Mouse (Mus musculus) midbrain, embryonic 10.5 days (tissue): ENCODE results near the gene Smim4. TPM values are rescaled to one million over a fixed set of nuclear protein-coding genes. Genes with fewer than 3 reads are reported as not detected.

ENCODE experiments used
- DNase-seq: peaks from one replicate; pipeline ENCODE4 v3.0.0-alpha.2; 2017; ENCODE audit warnings: low spot score
- H3K27ac ChIP-seq: fragments of 300-500 bp; sonication (generic); replicated peaks from 2 replicates; pipeline ENCODE4 v1.5.1; 2016; ENCODE audit warnings: mild to moderate bottlenecking
- H3K27me3 ChIP-seq: fragments of 300-500 bp; sonication (generic); 2 replicates; pipeline ENCODE4 v1.6.1; 2016; ENCODE audit warnings: low read depth, mild to moderate bottlenecking; ENCODE audit not compliant: poor library complexity, severe bottlenecking
- H3K36me3 ChIP-seq: fragments of 300-500 bp; sonication (generic); 2 replicates; pipeline ENCODE4 v1.6.1; 2016; ENCODE audit warnings: mild to moderate bottlenecking, moderate library complexity
- H3K4me1 ChIP-seq: fragments of 300-500 bp; sonication (generic); 2 replicates; pipeline ENCODE4 v1.6.1; 2016
- H3K4me3 ChIP-seq: fragments of 300-500 bp; sonication (generic); 2 replicates; pipeline ENCODE4 v1.5.1; 2016; ENCODE audit warnings: mild to moderate bottlenecking, moderate library complexity
- H3K9me3 ChIP-seq: fragments of 300-500 bp; sonication (generic); replicated peaks from 2 replicates; pipeline ENCODE4 v1.6.1; 2016; ENCODE audit warnings: mild to moderate bottlenecking
- WGBS: fragments of 180-500 bp; shearing (Covaris S2); methylation state at CpG from one replicate; pipeline ENCODE4 v1.1.7; 2016; 5-methylcytosine and 5-hydroxymethylcytosine counted together
- polyA plus RNA-seq: library from polyadenylated mRNA; unstranded; fragments of >200 nt; fragmentation: Nextera tagmentation; extraction: Ambion mirVana; gene quantifications from 2 replicates; pipeline ENCODE4 v1.2.1, GENCODE M21; 2016

Gene Smim4
- polyA plus RNA-seq, 1 experiment from 2014 or later = 64.3 TPM

- no peaks in the 10 kb centered on the region for H3K27me3 ChIP-seq
- H3K36me3 ChIP-seq = peaks cover 36% of the 10 kb centered on the region
- 4% methylated on average over 23 of the region's 23 CpGs for WGBS
- H3K4me3 ChIP-seq = peak overlapping the region; percentile 82
- peak; percentile 58 for DNase-seq
- H3K4me1 ChIP-seq = peaks cover 64% of the 10 kb centered on the region
- H3K27ac ChIP-seq = peak overlapping the region; percentile 97
- H3K9me3 ChIP-seq = no peaks in the 10 kb centered on the region
Observed at GRCm38 (mm10) chr14:31128101-31128825, 493 bp downstream of the Smim4 start.

- no peaks in the 10 kb centered on the region for H3K27me3 ChIP-seq
- peak; percentile 10 for DNase-seq
- 93% methylated on average over 8 of the region's 8 CpGs for WGBS
- H3K4me1 ChIP-seq = peaks cover 50% of the 10 kb centered on the region
- H3K36me3 ChIP-seq = peaks cover 42% of the 10 kb centered on the region
- no peak overlapping the region for H3K27ac ChIP-seq
- no peaks in the 10 kb centered on the region for H3K9me3 ChIP-seq
- H3K4me3 ChIP-seq = peak overlapping the region; percentile 82; the same call in 1 of the 2 replicates
Observed at GRCm38 (mm10) chr14:31126826-31127225, 1.9 kb downstream of the Smim4 start.

- Histone ChIP-seq H3K27ac (no peak overlapping the region), H3K4me1 (peaks cover 42% of the 10 kb centered on the region), H3K4me3 (no peak overlapping the region), H3K36me3 (peaks cover 56% of the 10 kb centered on the region), H3K9me3 (no peaks in the 10 kb centered on the region), H3K27me3 (no peaks in the 10 kb centered on the region)
- 74% methylated on average over 9 of the region's 9 CpGs for WGBS
- no peak for DNase-seq
Observed at GRCm38 (mm10) chr14:31125106-31126075, 3.4 kb downstream of the Smim4 start.

GRCm38 (mm10) chr14:31115522-31115921 lies 13.2 kb downstream of the Smim4 start:
- Histone ChIP-seq H3K36me3 (peaks cover 98% of the 10 kb centered on the region), H3K27ac (no peak overlapping the region), H3K4me1 (no peaks in the 10 kb centered on the region), H3K4me3 (no peak overlapping the region), H3K9me3 (no peaks in the 10 kb centered on the region), H3K27me3 (no peaks in the 10 kb centered on the region)
- WGBS = 78% methylated on average over 2 of the region's 2 CpGs
- DNase-seq = no peak

GRCm38 (mm10) chr14:31114011-31114410 lies 14.7 kb downstream of the Smim4 start:
- no peaks in the 10 kb centered on the region for H3K9me3 ChIP-seq
- no peak for DNase-seq
- no peak overlapping the region for H3K27ac ChIP-seq
- H3K36me3 ChIP-seq = peaks cover 99% of the 10 kb centered on the region
- H3K4me1 ChIP-seq = no peaks in the 10 kb centered on the region
- no peaks in the 10 kb centered on the region for H3K27me3 ChIP-seq
- WGBS = 92% methylated on average over 3 of the region's 3 CpGs
- H3K4me3 ChIP-seq = no peak overlapping the region

GRCm38 (mm10) chr14:31112187-31112586 lies 16.6 kb downstream of the Smim4 start:
- no peak overlapping the region for H3K27ac ChIP-seq
- no peaks in the 10 kb centered on the region for H3K9me3 ChIP-seq
- no peaks in the 10 kb centered on the region for H3K27me3 ChIP-seq
- peaks cover 100% of the 10 kb centered on the region for H3K36me3 ChIP-seq
- no peak overlapping the region for H3K4me3 ChIP-seq
- 91% methylated on average over 5 of the region's 5 CpGs for WGBS
- no peaks in the 10 kb centered on the region for H3K4me1 ChIP-seq
- DNase-seq = no peak

- 85% methylated on average over 3 of the region's 3 CpGs for WGBS
- Histone ChIP-seq H3K27ac (no peak overlapping the region), H3K36me3 (peaks cover 100% of the 10 kb centered on the region)
Observed at GRCm38 (mm10) chr14:31110613-31111012, 18.1 kb downstream of the Smim4 start.

GRCm38 (mm10) chr14:31105156-31105555 lies 23.6 kb downstream of the Smim4 start:
- H3K27me3 ChIP-seq = no peaks in the 10 kb centered on the region
- no peak overlapping the region for H3K27ac ChIP-seq
- 94% methylated on average over 2 of the region's 2 CpGs for WGBS
- H3K4me3 ChIP-seq = no peak overlapping the region
- H3K4me1 ChIP-seq = no peaks in the 10 kb centered on the region
- no peaks in the 10 kb centered on the region for H3K9me3 ChIP-seq
- peaks cover 95% of the 10 kb centered on the region for H3K36me3 ChIP-seq
- no peak for DNase-seq

More at GRCm38 (mm10) chr14:31110613-31111012, 18.1 kb downstream of the Smim4 start:
- Histone ChIP-seq H3K9me3 (no peaks in the 10 kb centered on the region), H3K4me1 (no peaks in the 10 kb centered on the region), H3K27me3 (no peaks in the 10 kb centered on the region), H3K4me3 (no peak overlapping the region)
- no peak for DNase-seq

GRCm38 (mm10) chr14:31089918-31090317 lies 38.8 kb downstream of the Smim4 start:
- H3K36me3 ChIP-seq = peaks cover 99% of the 10 kb centered on the region
- 96% methylated on average over 1 of the region's 1 CpGs for WGBS
- H3K4me3 ChIP-seq = no peak overlapping the region
- H3K27me3 ChIP-seq = no peaks in the 10 kb centered on the region
- no peaks in the 10 kb centered on the region for H3K9me3 ChIP-seq
- no peak overlapping the region for H3K27ac ChIP-seq
- DNase-seq = no peak
- H3K4me1 ChIP-seq = no peaks in the 10 kb centered on the region

GRCm38 (mm10) chr14:31088515-31088914 lies 40.2 kb downstream of the Smim4 start:
- H3K36me3 ChIP-seq = peaks cover 100% of the 10 kb centered on the region

GRCm38 (mm10) chr14:31087433-31087832 lies 41.3 kb downstream of the Smim4 start:
- DNase-seq = no peak
- Histone ChIP-seq H3K27me3 (no peaks in the 10 kb centered on the region), H3K9me3 (no peaks in the 10 kb centered on the region), H3K4me3 (no peak overlapping the region), H3K36me3 (peaks cover 100% of the 10 kb centered on the region), H3K4me1 (no peaks in the 10 kb centered on the region), H3K27ac (no peak overlapping the region)
- 88% methylated on average over 6 of the region's 6 CpGs for WGBS

More at GRCm38 (mm10) chr14:31088515-31088914, 40.2 kb downstream of the Smim4 start:
- H3K27me3 ChIP-seq = no peaks in the 10 kb centered on the region
- WGBS = 99% methylated on average over 2 of the region's 2 CpGs
- H3K27ac ChIP-seq = no peak overlapping the region
- DNase-seq = no peak
- no peak overlapping the region for H3K4me3 ChIP-seq
- no peaks in the 10 kb centered on the region for H3K9me3 ChIP-seq
- no peaks in the 10 kb centered on the region for H3K4me1 ChIP-seq

GRCm38 (mm10) chr14:31081147-31081546 lies 47.6 kb downstream of the Smim4 start:
- no peaks in the 10 kb centered on the region for H3K27me3 ChIP-seq
- H3K9me3 ChIP-seq = no peaks in the 10 kb centered on the region
- peaks cover 97% of the 10 kb centered on the region for H3K36me3 ChIP-seq
- no peak for DNase-seq
- H3K4me1 ChIP-seq = 0 out of 2 replicates have a peak, but pooled peaks cover 3% of the 10 kb centered on the region
- H3K4me3 ChIP-seq = no peak overlapping the region
- no peak overlapping the region for H3K27ac ChIP-seq
